Mouse (Mus musculus) lung, embryonic 16.5 days (tissue): ENCODE data around the gene Ccr4. TPM values are rescaled to one million over a fixed set of nuclear protein-coding genes. Genes with fewer than 3 reads are reported as not detected.

Experiments
- ATAC-seq: fragments of 200-750 bp; cut with Nextera tagmentation; 2 replicates; pipeline ENCODE4 v1.8.0; 2017; ENCODE audit warnings: low read depth, mild to moderate bottlenecking, moderate library complexity
- H3K27ac ChIP-seq: fragments of 300-500 bp; sonication (generic); 2 replicates; pipeline ENCODE4 v1.5.1; 2014; ENCODE audit warnings: mild to moderate bottlenecking, control low read depth, low read length
- H3K27me3 ChIP-seq: fragments of 300-500 bp; sonication (generic); 2 replicates; pipeline ENCODE4 v1.6.1; 2014; ENCODE audit warnings: low read depth, low read length, mixed read lengths; ENCODE audit not compliant: control insufficient read depth, insufficient read depth
- H3K36me3 ChIP-seq: fragments of 300-500 bp; sonication (generic); 2 replicates; pipeline ENCODE4 v1.6.1; 2014; ENCODE audit warnings: low read length; ENCODE audit not compliant: control insufficient read depth, insufficient read depth
- H3K4me1 ChIP-seq: fragments of 300-500 bp; sonication (generic); replicated peaks from 2 replicates; pipeline ENCODE4 v1.6.1; 2014; ENCODE audit warnings: low read length, mixed read lengths; ENCODE audit not compliant: control insufficient read depth, insufficient read depth
- H3K4me2 ChIP-seq: fragments of 300-500 bp; sonication (generic); 2 replicates; pipeline ENCODE4 v1.6.1; 2014; ENCODE audit warnings: low read depth, low read length, control low read depth
- H3K4me3 ChIP-seq: fragments of 300-500 bp; sonication (generic); 2 replicates; pipeline ENCODE4 v1.5.1; 2014; ENCODE audit warnings: mild to moderate bottlenecking, low read length, control low read depth
- H3K9ac ChIP-seq: fragments of 300-500 bp; sonication (generic); 2 replicates; pipeline ENCODE4 v1.6.1; 2014; ENCODE audit warnings: low read length, control low read depth
- H3K9me3 ChIP-seq: fragments of 300-500 bp; sonication (generic); 2 replicates; pipeline ENCODE4 v1.6.1; 2016; ENCODE audit warnings: low read length; ENCODE audit not compliant: control insufficient read depth
- WGBS: fragments of 180-500 bp; shearing (Covaris S2); extraction: QIAGEN DNeasy Blood & Tissue Kit; methylation state at CpG from one replicate; pipeline ENCODE4 v1.1.7; 2014; 5-methylcytosine and 5-hydroxymethylcytosine counted together
- polyA plus RNA-seq: library from polyadenylated mRNA; unstranded; fragments of >200 nt; fragmentation: Nextera tagmentation; extraction: Ambion mirVana; gene quantifications from 2 replicates; pipeline ENCODE4 v1.2.1, GENCODE M21; 2015

Ccr4 gene
- polyA plus RNA-seq, 1 experiment from 2014 or later = 0.11 TPM

GRCm38 (mm10) chr9:114541279-114541741, 36.6 kb upstream of the Ccr4 start:
- peaks cover 43% of the 10 kb centered on the region for H3K4me1 ChIP-seq
- H3K27ac ChIP-seq = no peak overlapping the region

DNA sequence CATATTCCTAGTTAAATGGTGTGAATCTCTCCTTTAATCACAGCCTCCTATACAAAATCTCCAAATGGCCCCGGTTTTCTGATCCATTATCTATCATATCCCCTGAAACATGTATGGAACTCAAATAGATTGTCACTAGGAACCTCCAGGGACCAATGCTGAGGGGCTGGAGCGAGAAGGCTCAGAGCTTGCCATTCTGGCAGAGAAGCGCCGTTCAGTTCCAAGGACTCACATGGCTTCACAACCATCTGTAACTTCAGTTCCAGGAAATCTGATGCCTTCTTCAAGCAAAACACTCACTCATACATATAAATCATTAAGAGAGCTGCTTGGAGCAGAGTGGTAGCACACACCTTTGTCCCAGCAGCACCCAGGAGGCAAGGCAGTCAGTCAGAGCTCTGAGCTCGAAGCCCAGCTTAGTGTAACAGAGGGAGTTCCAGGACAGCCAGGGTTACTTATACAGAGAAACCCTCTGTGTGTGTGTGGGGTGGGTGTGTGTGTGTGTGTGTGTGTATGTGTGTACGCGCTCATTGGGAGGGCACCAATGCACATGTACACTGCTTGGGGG, 34.4 kb upstream of the Ccr4 start:
- Histone ChIP-seq H3K36me3 (no peaks in the 10 kb centered on the region), H3K4me2 (no peak overlapping the region), H3K4me1 (peaks cover 25% of the 10 kb centered on the region), H3K27ac (no peak overlapping the region), H3K9ac (no peak overlapping the region), H3K4me3 (no peak overlapping the region), H3K27me3 (no peaks in the 10 kb centered on the region), H3K9me3 (no peaks in the 10 kb centered on the region)
- no peak for ATAC-seq
- 58% methylated on average over 7 of the region's 7 CpGs for WGBS

More at GRCm38 (mm10) chr9:114541279-114541741, 36.6 kb upstream of the Ccr4 start:
- H3K9me3 ChIP-seq = no peaks in the 10 kb centered on the region
- H3K4me2 ChIP-seq = no peak overlapping the region
- no peak overlapping the region for H3K9ac ChIP-seq
- H3K36me3 ChIP-seq = no peaks in the 10 kb centered on the region
- no peak overlapping the region for H3K4me3 ChIP-seq
- 39% methylated on average over 1 of the region's 1 CpGs for WGBS
- ATAC-seq = no peak
- no peaks in the 10 kb centered on the region for H3K27me3 ChIP-seq

- Histone ChIP-seq H3K4me1 (peaks cover 21% of the 10 kb centered on the region), H3K36me3 (no peaks in the 10 kb centered on the region), H3K9me3 (no peaks in the 10 kb centered on the region), H3K4me2 (no peak overlapping the region), H3K9ac (no peak overlapping the region), H3K27me3 (no peaks in the 10 kb centered on the region), H3K4me3 (no peak overlapping the region), H3K27ac (no peak overlapping the region)
- ATAC-seq = peak; percentile 36; the same call in 1 of the 2 replicates
- WGBS = 58% methylated on average over 2 of the region's 2 CpGs
These were observed 31.9 kb upstream of the Ccr4 start for GRCm38 (mm10) chr9:114536628-114537027.

- Histone ChIP-seq H3K4me1 (peaks cover 13% of the 10 kb centered on the region), H3K27ac (no peak overlapping the region), H3K27me3 (no peaks in the 10 kb centered on the region), H3K9me3 (no peaks in the 10 kb centered on the region), H3K4me2 (no peak overlapping the region), H3K4me3 (no peak overlapping the region), H3K9ac (no peak overlapping the region), H3K36me3 (no peaks in the 10 kb centered on the region)
- WGBS = 78% methylated on average over 9 of the region's 9 CpGs
- ATAC-seq = no peak
These were observed 30.2 kb upstream of the Ccr4 start for GRCm38 (mm10) chr9:114534747-114535517.

- no peak overlapping the region for H3K4me3 ChIP-seq
- WGBS = 56% methylated on average over 4 of the region's 4 CpGs
- no peaks in the 10 kb centered on the region for H3K36me3 ChIP-seq
- no peak overlapping the region for H3K9ac ChIP-seq
- H3K9me3 ChIP-seq = no peaks in the 10 kb centered on the region
- no peak overlapping the region for H3K4me2 ChIP-seq
- ATAC-seq = peak; percentile 64
- H3K27me3 ChIP-seq = no peaks in the 10 kb centered on the region
- H3K4me1 ChIP-seq = peaks cover 12% of the 10 kb centered on the region
- no peak overlapping the region for H3K27ac ChIP-seq
These were observed 29.1 kb upstream of the Ccr4 start for GRCm38 (mm10) chr9:114533848-114534247.

DNA sequence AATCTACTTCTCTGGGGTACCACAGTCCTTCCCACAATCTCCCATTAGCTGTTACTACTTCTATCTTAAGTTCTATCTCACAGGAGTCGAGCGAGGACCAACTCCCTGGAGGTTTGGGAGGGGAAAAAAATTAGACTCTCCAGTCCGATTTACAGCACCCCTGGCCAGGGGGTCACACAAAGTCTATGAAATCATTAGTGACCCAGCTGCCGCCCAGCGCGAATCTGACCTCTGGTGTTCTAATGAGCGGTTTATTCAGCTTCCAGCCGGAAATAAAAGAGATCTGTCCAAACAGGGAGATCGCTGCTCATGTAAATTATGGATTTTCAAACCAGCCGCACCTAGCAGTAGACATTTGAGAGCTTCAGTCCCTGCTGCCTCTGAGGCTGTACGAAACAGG, 26.6 kb upstream of the Ccr4 start:
- H3K4me3 ChIP-seq = no peak overlapping the region
- no peak overlapping the region for H3K4me2 ChIP-seq
- no peak overlapping the region for H3K9ac ChIP-seq
- no peak for ATAC-seq
- H3K27me3 ChIP-seq = no peaks in the 10 kb centered on the region
- no peak overlapping the region for H3K27ac ChIP-seq
- 45% methylated on average over 11 of the region's 11 CpGs for WGBS
- peaks cover 24% of the 10 kb centered on the region for H3K4me1 ChIP-seq
- H3K36me3 ChIP-seq = no peaks in the 10 kb centered on the region
- H3K9me3 ChIP-seq = no peaks in the 10 kb centered on the region

GRCm38 (mm10) chr9:114528680-114529048, 23.9 kb upstream of the Ccr4 start:
- Histone ChIP-seq H3K9me3 (no peaks in the 10 kb centered on the region), H3K4me2 (no peak overlapping the region; the same call in 1 of the 2 replicates), H3K4me3 (no peak overlapping the region), H3K9ac (no peak overlapping the region), H3K36me3 (no peaks in the 10 kb centered on the region), H3K27me3 (no peaks in the 10 kb centered on the region), H3K4me1 (peaks cover 32% of the 10 kb centered on the region), H3K27ac (peak overlapping the region; percentile 84)
- ATAC-seq = peak; percentile 62
- WGBS = 22% methylated on average over 9 of the region's 9 CpGs

GRCm38 (mm10) chr9:114527992-114528679, 23.4 kb upstream of the Ccr4 start:
- peak overlapping the region; percentile 84 for H3K27ac ChIP-seq
- ATAC-seq = peak; percentile 73
- peak overlapping the region; percentile 4 for H3K4me2 ChIP-seq
- H3K9me3 ChIP-seq = no peaks in the 10 kb centered on the region
- H3K4me3 ChIP-seq = no peak overlapping the region
- 12% methylated on average over 17 of the region's 17 CpGs for WGBS
- no peaks in the 10 kb centered on the region for H3K36me3 ChIP-seq
- no peak overlapping the region for H3K9ac ChIP-seq
- H3K4me1 ChIP-seq = peaks cover 32% of the 10 kb centered on the region
- H3K27me3 ChIP-seq = no peaks in the 10 kb centered on the region

DNA sequence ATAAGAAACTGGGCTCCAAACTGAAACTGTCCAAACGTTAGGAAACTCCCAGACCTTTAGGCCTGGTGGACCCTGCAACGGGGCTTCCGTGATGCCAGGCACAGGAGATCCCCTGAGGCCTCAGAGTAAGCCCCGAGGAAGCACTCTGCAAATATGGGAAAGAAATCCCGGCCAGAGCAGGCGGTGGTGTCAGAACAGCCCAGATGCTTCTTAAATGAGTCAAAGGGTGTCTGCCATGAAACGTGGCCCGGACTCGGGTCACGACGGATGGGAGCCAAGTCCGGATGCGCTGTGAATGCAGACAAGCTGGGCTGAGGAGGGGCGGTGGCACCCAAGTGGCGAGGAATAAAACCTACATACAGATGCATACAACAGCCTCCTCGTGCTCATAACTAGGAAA, 22.4 kb upstream of the Ccr4 start:
- peak overlapping the region; percentile 34 for H3K4me3 ChIP-seq
- peak overlapping the region; percentile 51 for H3K9ac ChIP-seq
- ATAC-seq = peak; percentile 45
- WGBS = 8% methylated on average over 16 of the region's 16 CpGs
- H3K27ac ChIP-seq = peak overlapping the region; percentile 81
- no peaks in the 10 kb centered on the region for H3K27me3 ChIP-seq
- H3K36me3 ChIP-seq = no peaks in the 10 kb centered on the region
- no peaks in the 10 kb centered on the region for H3K9me3 ChIP-seq
- peaks cover 32% of the 10 kb centered on the region for H3K4me1 ChIP-seq
- H3K4me2 ChIP-seq = peak overlapping the region; percentile 53
